Comparison of ENCODE assay signal across 9 mouse cellular contexts in the genomic region with DNA sequence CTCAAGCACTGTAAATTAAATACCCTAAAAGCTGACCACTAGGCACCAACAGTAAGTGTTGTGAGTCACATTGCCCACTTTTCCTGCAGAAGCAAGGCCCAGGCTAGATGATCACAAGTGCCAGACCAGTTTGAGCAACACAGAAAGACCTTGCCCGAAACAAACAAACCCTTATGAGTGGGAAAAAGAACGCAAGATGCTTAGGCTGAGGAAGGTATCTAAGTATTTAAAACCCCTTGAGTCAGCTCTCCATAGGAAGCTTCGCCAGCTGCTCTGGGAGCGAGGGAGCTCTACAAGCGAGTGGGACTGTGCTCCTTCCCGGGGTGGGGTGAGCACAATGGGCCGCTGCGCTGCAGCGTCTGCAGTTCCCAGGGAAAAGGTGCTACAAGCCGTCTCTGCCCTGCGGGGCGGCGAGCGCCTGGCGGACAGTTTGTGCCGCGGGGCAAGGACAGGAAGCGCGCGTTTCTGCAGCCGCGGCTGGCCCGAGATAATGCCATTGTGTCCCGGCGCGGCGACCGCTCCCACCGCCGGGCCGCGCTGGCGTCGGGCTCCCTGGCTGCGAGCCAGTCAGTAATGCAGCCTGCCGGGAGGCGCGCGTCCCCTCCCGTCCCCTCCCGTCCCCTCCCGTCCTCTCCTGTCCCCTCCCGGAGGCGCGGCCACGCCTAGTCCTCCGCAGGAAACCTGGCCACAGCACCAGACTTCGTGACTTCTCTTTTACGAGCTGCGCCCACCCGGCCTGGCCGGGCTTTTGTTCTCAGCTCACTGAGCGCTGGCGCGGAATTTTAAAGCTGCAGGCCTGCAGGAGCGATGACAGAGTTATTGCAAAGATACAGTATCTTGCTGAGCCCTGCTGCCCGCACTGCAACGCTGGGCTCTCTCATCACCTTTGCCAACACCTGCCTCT.
DNase-seq lines count a peak whose midpoint lies in the region; ATAC-seq lines count a peak whose summit lies in the region.
"Had no signal": no experiment of that assay in that cellular context is flagged by ENCODE, and none has a peak within 500 bp of the region (broad histone marks: within the 10 kb centered on the region; RNA-seq: fewer than 3 reads in every experiment).

No protein-coding gene starts in this region.

- peak overlapping the region; percentile 49 for H3K4me3 ChIP-seq in forebrain, embryonic 11.5 days (ENCODE audit: low read depth, low read length)
- peak overlapping the region; percentile 50 to 65 for H3K4me3 ChIP-seq in heart, embryonic 14.5 days (ENCODE audit: control insufficient read depth in 1 of 2, insufficient read depth in 1 of 2, low read depth in 1 of 2, low read length in 2 of 2)
- peak overlapping the region; percentile 55 for H3K4me3 ChIP-seq in liver, embryonic 11.5 days (ENCODE audit: low read depth, low read length)

- peak overlapping the region; percentile 84 for H3K9ac ChIP-seq in forebrain, embryonic 11.5 days (ENCODE audit: low read length)
- peak overlapping the region; percentile 75 for H3K9ac ChIP-seq in heart, embryonic 14.5 days (ENCODE audit: low read length)
- peak overlapping the region; percentile 68 for H3K9ac ChIP-seq in liver, embryonic 11.5 days (ENCODE audit: low read depth, low read length)

- peak overlapping the region; percentile 70 for H3K4me2 ChIP-seq in forebrain, embryonic 11.5 days (ENCODE audit: low read depth, low read length, severe bottlenecking)
- peak overlapping the region; percentile 84 for H3K4me2 ChIP-seq in heart, embryonic 14.5 days (ENCODE audit: low read length)
- H3K4me2 ChIP-seq in liver, embryonic 11.5 days = peak overlapping the region; percentile 87

- DNase-seq in thymus, postnatal 4 days = peak; percentile 15
- DNase-seq in thymus, postnatal 36 days = no peak
- peak; percentile 86 for DNase-seq in forebrain, embryonic 11.5 days (ENCODE audit: low spot score)
- DNase-seq in kidney, postnatal 10 days = peak; percentile 87
- DNase-seq in liver, embryonic 11.5 days (ENCODE audit: low spot score) = peak; percentile 74
- peak; percentile 82 for DNase-seq in neural tube, embryonic 10.5 days (ENCODE audit: extremely low spot score, low spot score)
- DNase-seq in urinary bladder, adult 2 months (ENCODE audit: low spot score) = peak; percentile 44

- H3K9me3 ChIP-seq in forebrain, embryonic 11.5 days (ENCODE audit: control insufficient read depth, low read length) = no peaks in the 10 kb centered on the region
- 0 out of 2 replicates have a peak, but pooled peaks cover 5% of the 10 kb centered on the region for H3K9me3 ChIP-seq in heart, embryonic 14.5 days (ENCODE audit: control insufficient read depth, low read length)
- H3K9me3 ChIP-seq in liver, embryonic 11.5 days (ENCODE audit: control insufficient read depth, low read length) = no peaks in the 10 kb centered on the region; the same call in 1 of the 2 replicates

- ATAC-seq in forebrain, embryonic 11.5 days (replicated peaks; ENCODE audit: low FRiP score) = peak; percentile 96
- peak; percentile 93 for ATAC-seq in heart, embryonic 14.5 days (ENCODE audit: insufficient number of reproducible peaks, insufficient read depth, low FRiP score, low read depth)
- peak; percentile 87 for ATAC-seq in liver, embryonic 11.5 days (replicated peaks; ENCODE audit: low FRiP score)

- no peaks in the 10 kb centered on the region for H3K27me3 ChIP-seq in forebrain, embryonic 11.5 days (ENCODE audit: control insufficient read depth, insufficient read depth, low read length)
- H3K27me3 ChIP-seq in heart, embryonic 14.5 days (ENCODE audit: control insufficient read depth, insufficient read depth, low read length) = no peaks in the 10 kb centered on the region
- no peaks in the 10 kb centered on the region; the same call in none of the 2 replicates for H3K27me3 ChIP-seq in liver, embryonic 11.5 days (replicated peaks; ENCODE audit: control insufficient read depth, insufficient read depth, low read length)
- H3K27me3 ChIP-seq: CH12.LX had no signal

- H3K27ac ChIP-seq in forebrain, embryonic 11.5 days (ENCODE audit: low read depth, low read length) = peak overlapping the region; percentile 62
- H3K27ac ChIP-seq in heart, embryonic 14.5 days (replicated peaks in 1 of 2; ENCODE audit: control insufficient read depth in 1 of 2, insufficient read depth in 1 of 2, low read depth in 2 of 2, low read length in 2 of 2) = peak overlapping the region; percentile 76 to 80
- H3K27ac ChIP-seq in liver, embryonic 11.5 days (ENCODE audit: low read depth, low read length) = no peak overlapping the region

- no peaks in the 10 kb centered on the region for H3K36me3 ChIP-seq in forebrain, embryonic 11.5 days (ENCODE audit: control insufficient read depth, insufficient read depth, low read length)
- H3K36me3 ChIP-seq in heart, embryonic 14.5 days (ENCODE audit: control insufficient read depth, insufficient read depth, low read length) = no peaks in the 10 kb centered on the region
- no peaks in the 10 kb centered on the region for H3K36me3 ChIP-seq in liver, embryonic 11.5 days (ENCODE audit: control insufficient read depth, insufficient read depth, low read length)

- WGBS in forebrain, embryonic 11.5 days = under 1% methylated on average over 50 of the region's 58 CpGs
- under 1% methylated on average over 55 of the region's 58 CpGs for WGBS in heart, embryonic 14.5 days
- 1% methylated on average over 53 of the region's 58 CpGs for WGBS in liver, embryonic 11.5 days

- H3K4me1 ChIP-seq in forebrain, embryonic 11.5 days (replicated peaks; ENCODE audit: control insufficient read depth, insufficient read depth, low read length) = no peaks in the 10 kb centered on the region
- no peaks in the 10 kb centered on the region for H3K4me1 ChIP-seq in heart, embryonic 14.5 days (ENCODE audit: control insufficient read depth in 2 of 2, insufficient read depth in 2 of 2, low read length in 2 of 2)
- H3K4me1 ChIP-seq in liver, embryonic 11.5 days (replicated peaks; ENCODE audit: control insufficient read depth, insufficient read depth, low read length) = no peaks in the 10 kb centered on the region

Comparison
In these comparisons a context has a peak if more than half of its experiments do, and no peak if none do; other contexts are left out.
1. DNase-seq: peak in thymus, postnatal 4 days (single experiment), forebrain, embryonic 11.5 days (single experiment), kidney, postnatal 10 days (single experiment), liver, embryonic 11.5 days (single experiment), neural tube, embryonic 10.5 days (single experiment) and urinary bladder, adult 2 months (single experiment); none in thymus, postnatal 36 days (0 of 2).
2. Peak in every context shown above with its lines, with median percentiles within 50 percentile points of each other: ATAC-seq, H3K4me2 ChIP-seq, H3K4me3 ChIP-seq and H3K9ac ChIP-seq.